Mouse (Mus musculus) gastrocnemius, adult 18-20 months (tissue): ENCODE data around the gene Ints12. TPM values are rescaled to one million over a fixed set of nuclear protein-coding genes. Genes with fewer than 3 reads are reported as not detected.

Experiments
- DNase-seq: peaks from one replicate; pipeline ENCODE4 v3.0.0; 2021; ENCODE audit warnings: low spot score
- long read RNA-seq, 2 experiments: library from polyadenylated mRNA; stranded (forward); transcript quantifications; one replicate each; pipeline ENCODE4 v2.0.0; 2021
- total RNA-seq, 2 experiments: library from RNA; stranded (reverse); gene quantifications; 2 replicates each; pipeline ENCODE4 v1.2.3; 2021

The Ints12 gene
- total RNA-seq: 1 to 10 TPM; 8.3 to 9.1 TPM
- long read RNA-seq, experiment 1, transcript Ints12-201 (7 exons, 3,101 nt): major isoform, 10 of 11 reads
- long read RNA-seq, experiment 1, partial matches to known transcripts: 0 of 11 reads
- long read RNA-seq, experiment 1, other reads (novel, unspliced or antisense): 1 of 11 reads
- long read RNA-seq, experiment 2, partial matches to known transcripts: 0 of 2 reads
- long read RNA-seq, experiment 2, other reads (novel, unspliced or antisense): 1 of 2 reads

DNA sequence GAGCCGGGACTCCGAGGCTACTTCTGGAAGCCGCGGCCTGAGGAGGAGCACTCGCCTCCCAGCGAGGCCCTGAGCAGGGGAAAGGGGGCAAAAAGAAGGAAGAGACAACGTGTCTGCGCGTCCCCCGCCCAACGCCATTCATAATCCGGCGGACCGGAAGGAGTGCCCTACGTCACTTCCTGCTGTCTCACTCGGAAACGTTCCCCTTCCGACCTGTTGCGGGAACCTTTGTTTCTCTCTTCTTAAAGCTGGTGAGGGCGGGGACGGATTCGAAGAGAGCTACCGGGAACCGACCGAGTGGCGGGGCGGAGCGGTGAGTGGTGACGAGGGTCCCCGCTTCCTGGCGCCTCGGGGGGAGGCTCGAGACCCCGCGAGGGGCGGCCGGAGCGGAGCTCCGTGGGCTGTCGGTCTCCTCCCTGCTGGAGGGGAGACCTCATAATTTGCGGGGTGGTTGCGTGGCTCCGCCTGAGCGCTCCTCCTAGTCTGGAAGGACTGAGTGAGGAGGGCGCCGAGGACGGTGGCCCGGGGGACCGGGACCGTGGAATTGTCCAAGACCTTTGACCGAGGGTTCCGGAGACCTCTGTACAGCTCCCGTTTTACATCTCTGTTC lies at the start of gene Ints12, which contains the start of gene Gstcd:
Ints12 (plus strand) TSS at position 177 of the 610 bp plus-strand sequence.
Gstcd (minus strand) TSS at position 370 of the 610 bp plus-strand sequence.
- DNase-seq: peak; percentile 92

DNA sequence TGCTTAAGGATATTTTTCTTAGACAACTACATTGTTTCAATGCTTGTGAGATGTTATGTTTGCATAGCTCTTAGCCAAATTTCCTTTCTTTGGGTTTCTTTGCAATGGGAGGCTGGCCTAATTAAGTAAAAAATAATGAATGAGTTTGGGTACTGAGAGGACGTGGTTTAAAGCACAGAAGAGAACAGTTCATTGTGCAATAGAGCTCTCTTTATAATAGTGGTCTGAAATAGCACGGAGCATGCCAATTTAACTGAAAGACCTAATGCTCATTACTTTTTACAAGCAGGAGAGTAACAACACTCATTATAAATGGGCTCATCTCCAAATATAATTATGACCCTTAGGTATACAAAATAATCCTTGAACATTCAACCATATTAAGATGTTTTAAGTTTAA lies 39.6 kb upstream of the Ints12 start:
- DNase-seq: no peak

DNA sequence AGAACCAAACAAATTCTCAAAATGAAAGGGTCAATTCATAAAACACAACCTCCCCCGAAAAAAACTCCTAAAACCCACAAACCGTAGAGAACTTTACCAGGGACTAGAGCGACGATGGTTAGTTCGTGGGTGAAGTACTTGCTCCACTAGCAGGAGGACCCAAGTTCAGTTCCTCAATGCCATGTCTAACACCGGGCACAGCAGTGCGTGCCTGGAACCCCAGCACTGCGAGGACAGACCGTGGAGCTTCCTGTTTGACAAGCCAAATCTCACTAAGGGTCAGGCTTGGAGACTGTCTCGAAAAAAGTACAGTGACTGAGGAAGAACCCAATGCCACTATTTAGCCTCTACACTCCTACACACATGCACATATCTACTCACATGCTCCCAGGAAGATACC lies 16.1 kb upstream of the Ints12 start:
- DNase-seq: no peak

DNA sequence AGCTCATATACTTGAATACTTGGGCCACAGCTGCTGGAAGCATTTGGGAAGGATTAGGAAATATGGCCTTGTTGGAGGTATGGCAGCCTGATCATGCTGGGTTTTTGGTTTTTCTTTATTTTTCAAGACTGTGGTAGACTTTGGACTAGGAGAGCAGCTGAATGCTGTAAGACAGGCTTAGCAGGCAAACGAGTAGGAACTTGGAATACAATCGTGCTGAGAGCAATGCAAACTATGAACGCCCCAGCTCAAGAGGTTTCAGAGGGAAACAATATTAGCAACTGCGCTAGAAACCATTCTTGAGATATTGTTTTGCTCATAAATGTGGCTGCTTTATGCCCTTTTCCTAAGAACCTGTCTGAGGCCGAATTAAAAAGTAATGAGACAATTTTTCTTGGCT lies 8.9 kb upstream of the Ints12 start:
- no peak for DNase-seq

DNA sequence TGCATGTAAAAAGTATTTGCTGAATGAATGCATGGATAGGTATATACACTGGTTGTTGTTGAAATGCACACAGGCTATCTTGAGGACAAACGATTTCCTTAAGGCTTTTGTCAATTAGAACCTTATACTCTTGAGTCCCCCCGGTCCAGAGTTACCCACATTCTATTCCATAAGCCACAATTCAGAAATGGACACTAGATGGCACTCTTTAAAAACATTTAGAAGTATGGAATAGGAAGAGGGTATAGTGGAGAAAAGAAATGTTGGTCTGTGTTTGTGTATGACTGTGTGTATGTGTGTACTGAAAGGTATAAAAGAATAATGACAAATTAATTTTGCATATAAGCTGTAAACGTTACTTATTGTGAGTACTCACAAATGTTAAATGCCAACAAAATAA lies 5.8 kb upstream of the Ints12 start:
- peak; percentile 7 for DNase-seq

DNA sequence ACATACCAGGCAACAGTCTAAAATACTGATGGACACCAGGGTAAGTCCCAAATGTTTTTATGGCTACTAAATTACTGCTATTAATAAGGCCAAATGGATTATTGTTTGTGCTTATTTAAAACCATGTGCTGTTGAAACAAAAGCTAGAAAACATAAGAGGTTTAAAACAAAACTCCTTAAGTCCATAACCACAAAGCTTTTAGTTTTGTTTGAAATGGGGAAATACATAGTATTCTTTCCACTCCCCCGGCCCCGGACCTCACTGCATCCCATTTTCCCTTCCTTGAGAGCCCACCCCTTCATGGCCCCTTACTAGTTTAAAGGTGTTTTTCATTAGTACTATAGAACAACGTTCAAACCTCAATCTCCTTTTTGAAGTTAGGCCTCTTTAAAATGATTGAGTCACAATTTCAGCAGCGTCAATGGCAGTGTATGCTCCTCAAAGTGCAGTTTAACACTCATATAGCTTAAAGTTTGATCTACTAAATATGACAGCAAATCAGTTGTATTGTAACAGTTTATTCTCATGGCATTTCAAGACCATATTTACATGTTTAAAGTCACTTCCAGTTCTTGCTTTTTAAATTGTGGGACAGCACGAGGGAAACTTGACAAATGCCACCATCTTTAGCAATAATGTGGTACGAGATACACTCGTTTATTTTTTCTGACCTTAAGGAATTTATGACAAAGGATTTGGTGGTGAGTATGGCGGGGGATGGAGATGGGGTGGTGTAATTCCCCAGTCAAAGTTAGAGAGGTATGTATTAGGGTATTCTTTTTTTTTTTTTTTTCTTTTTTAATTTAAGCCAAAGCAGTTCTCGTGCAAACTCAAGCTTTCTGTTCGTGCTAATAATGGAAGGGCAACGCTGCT lies 1.2 kb upstream of the Ints12 start:
- DNase-seq: no peak

DNA sequence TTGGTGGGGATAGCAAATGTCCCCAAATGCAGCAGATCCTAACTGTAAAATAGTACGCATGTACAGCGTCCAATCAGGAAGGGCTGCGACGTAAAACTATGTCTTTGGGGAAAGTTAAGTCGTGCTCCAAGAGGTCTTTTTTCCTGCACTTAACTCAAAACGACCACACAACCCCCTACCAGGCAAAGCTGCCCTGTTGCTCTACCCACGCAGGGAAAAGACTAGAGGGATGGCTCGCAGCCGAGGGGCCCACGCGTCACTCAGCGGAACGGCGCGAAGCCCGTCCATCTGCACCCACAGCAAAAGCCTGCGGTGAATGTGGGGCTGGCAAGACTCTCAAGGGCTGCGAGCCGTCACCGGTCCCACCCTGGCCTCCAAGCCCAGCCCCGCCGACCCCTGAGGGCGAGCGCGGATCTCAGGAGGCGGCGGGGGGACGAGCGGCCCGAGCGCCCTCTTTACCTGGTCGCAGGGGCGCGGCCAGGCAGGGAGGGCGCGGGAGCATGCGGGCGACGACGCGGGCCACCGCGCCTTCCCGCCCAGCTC lies 448 bp upstream of the Ints12 start:
- no peak for DNase-seq

DNA sequence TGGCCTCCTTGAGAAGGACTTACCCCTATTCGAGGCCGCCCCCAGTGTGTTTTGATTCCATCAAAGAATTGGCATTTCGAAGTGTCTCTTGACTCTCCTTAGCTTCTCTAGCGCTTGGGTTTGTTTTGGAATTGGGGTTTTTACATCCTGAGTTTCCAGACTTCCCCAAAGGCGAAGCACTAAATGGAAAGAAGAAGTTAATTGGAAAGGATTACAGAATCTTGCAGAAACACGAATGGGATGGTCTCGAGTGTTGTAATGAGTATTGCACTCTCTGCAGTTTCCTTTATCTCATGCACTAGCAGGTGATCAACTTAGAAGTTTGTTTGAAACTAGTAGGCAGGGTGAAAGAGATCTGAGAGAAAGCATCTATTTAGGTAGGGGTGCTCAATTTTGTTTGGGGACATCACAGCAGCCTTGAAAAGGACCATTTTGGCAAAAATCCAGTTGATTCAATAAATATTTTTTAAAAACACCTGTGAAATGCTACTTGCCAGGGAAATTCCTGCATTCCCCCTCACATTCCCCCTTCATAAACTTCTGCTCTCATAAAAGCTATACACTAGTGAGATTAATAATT lies 724 bp downstream of the Ints12 start:
- DNase-seq: no peak

DNA sequence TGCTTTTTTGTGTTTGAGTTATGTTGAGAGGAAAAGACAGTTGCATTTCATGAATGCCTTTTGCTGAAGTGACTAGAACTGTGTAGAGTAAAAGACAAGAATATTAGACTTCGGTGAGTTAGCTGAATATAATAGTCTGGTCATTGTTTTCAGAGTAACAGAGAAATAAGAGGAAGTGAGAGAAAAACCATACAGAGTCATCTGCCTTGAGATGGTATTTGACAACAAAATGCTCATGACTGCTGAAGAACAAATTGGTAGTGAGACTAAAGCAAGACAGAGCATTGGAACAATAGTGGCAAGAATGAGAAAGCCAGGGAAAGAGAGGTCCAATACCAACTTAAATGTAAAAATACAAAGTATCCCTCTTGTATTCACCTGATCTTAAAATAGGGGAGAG lies 1.3 kb downstream of the Ints12 start:
- no peak for DNase-seq

DNA sequence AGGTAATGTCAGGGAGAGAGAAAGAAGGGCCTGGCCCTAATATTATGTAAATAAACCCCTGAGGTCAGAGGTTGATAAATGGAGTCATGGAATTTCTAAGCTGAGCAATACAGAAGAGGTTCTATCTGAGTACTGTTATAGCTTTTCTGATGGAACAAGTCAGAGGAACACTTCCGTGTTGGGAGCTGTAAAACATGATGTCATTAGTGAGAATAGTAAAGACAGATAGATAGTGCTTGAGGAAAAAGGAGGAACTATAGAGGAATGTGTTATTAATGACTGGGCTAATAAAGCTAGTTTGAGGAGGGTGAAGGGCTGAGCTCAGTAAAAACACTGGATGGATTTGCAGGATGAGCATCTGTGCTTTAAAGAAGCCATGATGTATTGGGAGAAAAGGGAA lies 2.7 kb downstream of the Ints12 start:
- no peak for DNase-seq

DNA sequence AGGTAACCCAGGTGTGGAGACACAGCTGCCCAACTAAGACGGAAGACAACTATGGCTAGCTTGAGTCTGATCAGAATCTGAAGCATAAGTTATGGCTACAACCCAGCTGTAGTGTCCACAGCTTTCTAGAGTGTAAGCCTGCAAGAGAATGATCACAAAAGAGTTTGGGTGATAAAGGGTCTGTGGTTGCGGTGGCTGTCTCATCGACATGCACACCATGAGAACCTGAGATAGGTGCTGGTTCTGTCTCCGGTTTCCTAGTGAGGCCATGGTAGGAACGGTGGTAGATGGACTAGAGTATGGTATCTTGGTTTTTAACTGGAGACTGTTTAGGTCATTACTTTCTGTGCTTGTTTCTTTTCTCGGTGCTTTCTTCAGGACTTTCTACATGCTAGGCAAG lies 6.3 kb downstream of the Ints12 start:
- no peak for DNase-seq

DNA sequence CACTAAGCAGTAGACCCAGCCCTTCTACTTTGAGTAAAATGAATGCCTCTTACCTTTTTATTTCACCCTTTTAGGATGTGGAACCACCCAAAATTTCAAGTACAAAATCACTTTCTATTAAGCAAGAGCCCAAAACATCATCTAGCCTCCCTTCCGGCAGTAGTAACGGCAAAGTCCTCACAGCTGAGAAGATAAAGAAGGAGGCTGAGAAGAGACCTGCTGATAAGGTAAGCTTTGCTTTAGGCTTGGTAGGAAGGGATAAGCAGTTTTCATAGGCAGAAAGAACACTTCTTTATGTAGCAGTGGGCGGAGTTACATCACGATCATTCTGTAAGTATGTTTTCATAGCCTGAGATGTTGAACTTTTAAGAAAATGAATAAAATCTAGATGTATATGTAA lies 6.7 kb downstream of the Ints12 start:
- no peak for DNase-seq

DNA sequence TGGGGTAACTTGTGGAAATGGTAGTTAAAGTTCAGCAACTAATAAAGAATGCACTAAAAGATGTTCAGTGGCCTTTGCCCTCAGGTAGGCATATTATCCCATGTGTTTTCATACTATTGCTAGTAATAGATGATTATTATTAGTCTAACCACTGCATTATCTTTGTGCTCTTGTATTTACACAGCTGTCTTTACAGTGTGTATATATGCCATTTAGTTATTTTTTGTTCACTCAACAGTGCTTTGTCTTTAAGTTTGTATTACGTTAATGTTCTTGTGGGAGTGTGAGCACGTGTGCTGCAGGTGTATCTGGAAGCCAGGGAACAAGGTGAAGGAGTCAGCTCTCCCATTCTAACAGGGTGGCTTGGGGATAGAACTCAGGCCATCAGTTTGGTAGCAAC lies 7.3 kb downstream of the Ints12 start:
- no peak for DNase-seq

DNA sequence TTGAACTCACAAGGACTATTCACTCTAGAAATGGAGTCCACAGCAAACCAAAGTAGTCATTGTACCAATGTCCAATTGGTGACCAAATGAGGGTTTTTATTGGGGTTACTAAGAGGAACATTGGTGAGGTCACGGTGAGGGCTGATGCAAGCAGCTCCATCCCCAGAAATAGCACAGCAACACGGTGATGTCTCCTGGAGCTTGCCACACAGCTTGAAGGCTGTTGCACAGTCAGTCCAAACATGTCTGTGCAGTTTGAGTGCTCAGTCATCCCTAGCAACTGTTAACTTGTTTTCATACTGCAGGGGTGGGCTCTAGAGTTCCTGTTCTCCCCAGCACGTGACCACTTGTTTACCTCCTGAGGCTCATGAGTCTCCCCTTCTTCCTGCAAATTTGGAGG lies 12.1 kb downstream of the Ints12 start:
- no peak for DNase-seq

DNA sequence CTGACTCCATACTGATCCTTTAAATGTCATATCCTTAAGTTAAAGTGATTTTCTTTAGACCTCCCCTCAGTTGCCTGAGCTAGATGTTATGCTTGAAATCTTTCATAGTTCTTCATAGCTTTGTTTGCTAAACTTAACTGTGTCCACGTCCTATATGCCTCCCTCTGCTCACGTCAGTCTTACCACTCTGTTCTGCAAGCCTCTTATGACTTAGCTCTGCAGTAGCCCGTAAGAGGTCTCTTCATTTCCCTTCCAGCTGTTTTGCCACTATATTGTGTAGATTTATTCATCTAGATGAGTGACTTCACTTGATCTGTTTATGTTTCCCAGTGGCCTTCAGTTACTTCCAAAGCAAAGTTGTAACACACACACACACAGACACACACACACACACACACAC lies 12.8 kb downstream of the Ints12 start:
- DNase-seq: no peak

DNA sequence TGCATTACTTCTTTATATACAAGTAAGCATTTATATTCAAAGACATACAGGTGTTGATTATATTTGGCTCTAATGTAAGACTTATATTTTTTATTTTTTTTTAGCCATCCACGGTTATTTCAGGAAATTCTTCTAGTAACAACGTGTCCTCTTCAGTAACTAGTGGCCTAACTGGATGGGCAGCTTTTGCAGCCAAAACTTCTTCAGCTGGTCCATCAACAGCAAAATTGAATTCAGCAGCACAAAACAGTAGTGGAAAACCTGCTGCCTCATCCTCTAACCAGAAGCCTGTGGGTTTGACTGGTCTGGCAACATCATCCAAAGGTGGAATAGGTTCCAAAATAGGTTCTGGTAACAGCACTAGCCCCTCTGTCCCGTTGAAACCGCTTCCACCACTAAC lies 17.1 kb downstream of the Ints12 start:
- no peak for DNase-seq

DNA sequence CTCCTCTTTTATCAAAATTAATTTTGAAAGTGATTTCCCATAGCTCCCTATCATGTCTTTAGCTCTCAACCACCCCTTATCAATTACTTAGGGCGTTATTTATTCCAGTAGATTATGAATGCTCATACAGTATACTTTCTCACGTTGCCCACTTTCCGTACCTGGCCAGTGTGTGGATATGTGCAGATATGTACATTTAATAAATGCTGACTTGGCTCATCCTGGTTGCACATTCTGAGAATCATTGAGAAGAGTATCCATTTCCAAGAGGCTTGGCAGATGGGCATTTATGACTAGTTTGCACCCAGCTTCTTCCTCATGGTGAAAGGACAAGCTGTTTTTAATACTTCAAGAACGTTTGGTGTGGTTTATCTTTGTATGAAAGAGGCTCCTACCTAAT lies 18.2 kb downstream of the Ints12 start:
- DNase-seq: no peak

DNA sequence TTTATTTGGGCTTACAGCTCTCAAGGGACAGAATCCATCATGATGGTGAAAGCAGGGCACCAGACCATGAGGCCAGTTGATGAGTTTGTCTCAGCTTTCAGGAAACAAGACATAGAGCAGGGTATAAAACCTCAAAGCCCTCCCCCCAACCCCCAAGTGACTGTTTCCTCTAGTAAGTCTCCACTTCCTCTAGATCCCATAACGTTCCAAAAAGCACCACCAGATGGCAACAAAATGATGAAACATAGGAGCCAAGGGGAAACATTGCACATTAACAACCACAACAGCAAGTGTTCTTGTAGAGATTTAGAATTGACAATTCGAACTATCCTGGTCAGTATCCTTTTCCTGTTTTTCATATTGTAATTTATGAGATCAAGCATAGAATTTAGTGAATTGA lies 20.1 kb downstream of the Ints12 start:
- DNase-seq: no peak

DNA sequence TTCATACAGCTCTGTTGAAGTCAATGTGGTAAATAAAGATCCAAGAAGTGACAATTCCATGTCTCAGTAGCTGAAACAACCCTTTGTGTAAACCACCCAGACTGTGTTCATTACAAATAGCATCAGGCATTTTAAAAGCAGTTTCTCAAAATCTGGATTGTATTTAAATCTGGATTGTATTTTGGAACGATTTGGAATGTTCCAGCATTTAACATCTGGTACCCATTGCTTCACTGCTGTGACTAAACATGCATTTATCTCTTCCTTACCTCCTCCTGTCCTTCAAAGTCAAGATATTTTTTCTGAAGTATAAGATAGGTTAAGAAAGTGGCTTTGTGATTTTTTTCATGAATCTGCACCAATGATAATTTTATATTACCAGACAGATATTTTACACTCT lies 21.6 kb downstream of the Ints12 start:
- DNase-seq: no peak

DNA sequence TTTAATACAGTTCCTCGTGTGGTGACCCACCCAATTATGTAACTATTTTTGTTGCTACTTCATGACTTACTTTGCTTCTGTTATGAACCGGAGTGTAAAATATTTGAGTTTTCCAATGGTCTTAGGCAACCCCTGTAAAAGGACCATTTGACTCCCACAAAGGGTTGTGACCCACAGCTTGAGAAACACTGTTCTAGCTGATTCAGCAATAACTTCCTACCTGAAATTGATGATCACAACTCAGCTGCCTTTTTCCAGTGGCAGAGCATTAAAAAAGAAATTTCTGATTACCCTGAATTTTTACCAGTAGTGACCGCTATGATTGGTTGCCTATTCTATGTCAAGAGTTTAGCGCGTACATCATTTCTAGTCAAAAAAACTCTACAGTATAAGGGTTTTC lies 39.7 kb downstream of the Ints12 start:
- DNase-seq: no peak

DNA sequence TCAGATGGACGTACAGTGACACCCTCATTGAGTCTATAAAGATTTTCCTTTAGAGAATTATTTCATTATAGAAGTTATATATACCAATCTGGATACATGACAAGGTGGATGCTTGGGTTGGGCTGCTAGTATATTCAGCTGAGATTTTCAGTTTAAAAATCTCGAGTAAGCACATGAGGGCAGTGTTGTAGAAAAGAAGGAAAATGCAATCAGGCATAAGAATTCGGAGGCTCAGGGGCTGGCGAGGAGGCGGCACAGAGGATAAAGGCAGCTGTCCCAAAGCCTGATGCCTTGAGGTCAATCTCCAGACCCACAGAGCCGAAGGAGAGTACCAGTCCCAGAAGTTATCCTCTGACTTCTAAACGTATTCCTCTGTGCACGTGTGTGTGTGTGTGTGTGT lies 41.0 kb downstream of the Ints12 start:
- no peak for DNase-seq

DNA sequence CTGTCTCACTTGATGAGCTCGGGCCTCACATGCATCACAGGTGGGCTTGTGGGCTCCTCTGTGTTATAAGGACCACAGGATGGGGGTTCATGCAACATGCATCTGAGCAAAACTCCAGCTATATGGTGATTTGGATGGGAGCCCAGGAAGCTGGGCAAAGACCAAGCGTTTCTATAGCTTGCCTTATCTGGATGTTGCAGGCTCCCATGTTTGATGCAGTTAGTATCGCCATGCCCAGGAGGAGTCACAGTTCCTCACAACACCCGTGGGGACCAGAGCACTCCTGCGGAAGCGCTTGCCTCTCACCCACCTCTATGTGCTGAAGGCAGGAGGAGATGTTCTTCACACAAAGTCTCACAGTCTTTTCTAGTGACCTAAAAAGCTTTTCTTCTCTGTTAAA lies 50.2 kb downstream of the Ints12 start:
- no peak for DNase-seq
